Mouse (Mus musculus) lung, postnatal 36 days (tissue): ENCODE measurements around the gene Mcm3.
"Not testable (repeated sequence)": the region's sequence is repeated elsewhere in the genome, so short reads cannot be mapped to it uniquely, and the experiment has no call there.

Experiments
- DNase-seq: peaks from one replicate; pipeline ENCODE4 v3.0.0; 2022; ENCODE audit warnings: mixed read lengths

Mcm3 gene

DNA sequence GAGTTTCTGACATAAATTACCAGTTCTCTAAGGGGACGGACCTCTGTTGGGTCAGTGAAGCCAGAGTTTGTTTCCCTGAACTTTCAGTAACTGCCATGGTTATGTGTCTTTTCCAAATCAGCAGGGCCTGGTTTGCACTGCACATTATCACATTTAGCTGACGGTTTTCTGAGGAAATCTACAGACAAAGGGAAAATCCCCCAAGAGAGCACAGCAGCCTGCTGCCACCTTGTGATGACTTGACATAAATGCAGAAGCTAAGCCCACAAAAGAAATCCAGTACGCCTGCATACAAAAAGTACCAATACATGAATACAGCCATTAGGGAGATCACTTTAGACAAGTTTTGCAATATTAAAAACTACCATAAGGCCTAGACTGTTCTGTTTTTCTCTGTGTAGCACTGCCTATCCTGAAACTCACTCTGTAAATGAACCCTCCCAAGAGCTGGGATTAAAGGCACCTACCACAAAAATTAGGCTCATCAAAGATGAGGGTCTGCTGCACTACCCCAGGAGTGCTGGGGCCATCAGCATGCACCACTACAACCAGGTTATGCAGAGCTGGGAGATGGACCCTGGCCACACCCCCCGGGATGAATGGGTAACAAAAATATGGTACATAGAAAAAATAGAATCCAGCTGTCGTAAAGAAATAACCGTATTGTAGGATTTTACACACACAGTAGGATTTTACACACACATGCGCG lies 18.3 kb downstream of the Mcm3 start:
- peak; percentile 4 for DNase-seq

- no peak for DNase-seq
Observed at GRCm38 (mm10) chr1:20801275-20801674, 18.8 kb downstream of the Mcm3 start.

DNA sequence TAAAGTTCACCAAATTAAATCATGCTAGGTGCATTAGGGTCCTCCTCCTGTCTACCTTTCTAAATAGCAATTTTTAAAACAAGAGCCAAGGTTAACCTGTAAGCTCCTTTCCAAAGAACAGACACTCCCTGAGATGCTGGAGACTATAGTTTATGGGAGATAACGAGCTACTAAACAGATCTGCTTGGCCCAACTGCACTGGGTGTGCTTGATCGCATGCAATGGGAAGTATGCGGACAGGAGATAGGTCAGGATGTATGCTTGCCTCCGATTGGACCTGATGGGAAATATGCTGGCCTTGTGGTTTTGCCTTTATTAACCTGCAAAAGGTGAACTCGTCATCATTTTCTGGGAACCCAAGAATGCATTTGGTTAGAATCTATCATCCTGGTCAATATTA lies 24.9 kb downstream of the Mcm3 start:
- no peak for DNase-seq

- DNase-seq: no peak
Observed at GRCm38 (mm10) chr1:20794760-20795159, 25.4 kb downstream of the Mcm3 start.

- DNase-seq: no peak
Observed at GRCm38 (mm10) chr1:20791414-20791813, 28.7 kb downstream of the Mcm3 start.

DNA sequence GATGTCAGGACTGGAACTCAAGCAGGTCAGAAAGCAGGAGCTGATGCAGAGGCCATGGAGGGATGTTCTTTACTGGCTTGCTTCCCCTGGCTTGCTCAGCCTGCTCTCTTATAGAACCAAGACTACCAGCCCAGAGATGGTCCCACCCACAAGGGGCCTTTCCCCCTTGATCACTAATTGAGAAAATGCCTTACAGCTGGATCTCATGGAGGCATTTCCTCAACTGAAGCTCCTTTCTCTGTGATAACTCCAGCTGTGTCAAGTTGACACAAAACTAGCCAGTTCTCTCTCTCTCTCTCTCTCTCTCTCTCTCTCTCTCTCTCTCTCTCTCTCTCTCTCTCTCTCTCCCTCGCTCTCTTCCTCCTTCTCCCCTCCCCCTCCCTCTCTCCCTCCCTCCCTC lies 29.6 kb downstream of the Mcm3 start, which contains the start of gene Il17f:
Gene Il17f (minus strand): TSS at position 101 of the 400 bp plus-strand sequence.
- not testable (repeated sequence) for DNase-seq

- no peak for DNase-seq
Observed at GRCm38 (mm10) chr1:20788419-20788818, 31.7 kb downstream of the Mcm3 start.

DNA sequence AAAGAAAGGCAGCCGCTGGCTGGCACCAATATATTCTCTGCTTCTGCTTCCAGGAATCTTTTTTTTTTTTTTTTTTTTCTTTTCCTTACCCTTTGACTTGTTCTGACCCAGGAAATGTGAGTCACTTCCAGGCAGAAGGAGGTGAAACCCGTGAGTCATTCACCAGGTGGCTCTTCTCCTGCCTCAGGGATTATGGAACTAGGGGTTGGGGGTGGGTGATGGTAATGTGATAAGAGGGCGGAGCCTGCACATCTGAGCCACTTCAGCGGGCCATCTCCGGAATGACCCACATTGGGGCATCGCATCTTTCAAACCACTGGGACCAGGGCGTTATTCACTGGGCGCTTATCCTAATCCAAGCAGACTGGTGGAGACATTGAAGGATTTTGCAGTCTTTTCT lies 33.1 kb downstream of the Mcm3 start:
- no peak for DNase-seq

GRCm38 (mm10) chr1:20778366-20778765 lies 41.7 kb downstream of the Mcm3 start:
- no peak for DNase-seq

- DNase-seq: not testable (repeated sequence)
Observed at GRCm38 (mm10) chr1:20774026-20774730, 45.9 kb downstream of the Mcm3 start.

DNA sequence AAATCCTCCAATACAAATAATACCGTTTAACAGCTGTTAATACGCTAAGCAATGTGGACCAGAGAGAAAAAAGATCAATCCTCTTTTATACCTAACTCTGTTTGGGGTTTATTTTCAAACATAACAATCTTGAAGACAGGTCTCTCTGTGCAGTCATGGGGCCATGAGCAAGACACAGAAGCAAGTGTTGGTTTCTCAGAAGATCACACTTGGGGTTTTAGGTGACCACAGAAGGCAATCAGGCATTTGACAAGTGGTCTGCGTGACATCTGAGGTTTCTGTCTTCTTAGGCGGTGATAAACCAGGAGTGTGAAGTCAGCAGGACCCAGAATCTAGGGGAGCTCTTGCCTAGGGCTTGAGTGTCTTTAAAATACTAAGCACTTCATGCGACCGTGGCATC lies 53.6 kb downstream of the Mcm3 start:
- DNase-seq: no peak

DNA sequence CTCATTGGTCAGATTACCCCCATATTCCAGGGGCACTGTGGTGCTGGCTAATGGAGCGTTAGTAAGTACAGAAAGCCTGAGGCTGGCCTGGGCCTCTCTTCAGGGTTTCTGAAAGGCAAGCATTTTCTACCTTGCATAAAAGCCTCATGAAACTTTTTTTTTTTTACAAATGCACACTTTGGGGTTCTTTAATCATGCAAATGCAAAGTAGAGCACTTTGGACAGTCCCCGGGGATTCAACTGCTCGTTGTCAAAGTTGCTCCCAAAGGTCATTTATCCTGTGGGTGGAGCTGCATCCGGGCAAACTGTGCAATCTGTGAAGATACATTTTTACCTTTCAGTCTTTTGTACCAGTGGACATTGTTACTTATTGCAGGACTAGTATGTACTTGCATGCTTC lies 58.7 kb downstream of the Mcm3 start:
- no peak for DNase-seq

- DNase-seq: no peak
Observed at GRCm38 (mm10) chr1:20760331-20760730, 59.8 kb downstream of the Mcm3 start.

DNA sequence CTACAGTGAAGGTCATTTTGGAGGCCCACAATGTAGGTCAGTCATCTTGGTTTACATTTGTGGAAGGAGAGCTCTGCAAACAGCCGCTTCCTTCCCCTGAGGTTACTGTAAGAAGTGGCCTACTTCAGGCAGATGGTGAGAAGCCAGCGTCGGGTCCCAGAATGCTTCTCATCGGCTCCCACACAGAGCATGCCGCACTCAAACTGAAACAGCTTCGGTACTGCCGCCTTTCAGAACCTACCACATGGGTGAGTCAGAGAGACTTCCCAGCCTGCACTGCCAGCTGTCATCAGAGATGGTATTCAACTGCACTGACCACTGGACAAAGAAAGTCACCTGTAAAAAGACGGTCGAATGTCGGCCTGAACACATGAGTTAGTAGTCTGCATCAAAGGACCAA lies 60.3 kb downstream of the Mcm3 start:
- no peak for DNase-seq

DNA sequence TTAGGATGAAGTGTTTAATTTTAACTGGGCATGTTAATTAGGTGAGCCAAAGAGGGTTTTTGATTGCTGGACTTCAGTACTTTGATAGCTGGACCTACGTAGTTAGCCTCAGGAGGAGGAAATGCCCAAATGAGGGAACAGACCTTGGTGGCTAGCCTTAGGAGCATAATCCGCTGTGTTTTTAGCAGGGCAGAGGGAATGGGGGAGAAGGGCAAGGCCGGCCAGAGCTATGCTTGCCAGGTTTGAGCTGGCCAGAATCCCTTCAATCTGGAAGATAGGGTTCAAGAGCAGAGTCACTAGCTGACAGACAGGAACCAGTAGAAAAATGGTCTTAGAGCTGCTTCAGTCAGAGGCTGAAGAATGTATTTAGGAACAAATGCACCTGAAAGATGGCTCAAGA lies 62.5 kb downstream of the Mcm3 start:
- no peak for DNase-seq

GRCm38 (mm10) chr1:20754439-20754838 lies 65.7 kb downstream of the Mcm3 start:
- DNase-seq: no peak
